In the genomic region with DNA sequence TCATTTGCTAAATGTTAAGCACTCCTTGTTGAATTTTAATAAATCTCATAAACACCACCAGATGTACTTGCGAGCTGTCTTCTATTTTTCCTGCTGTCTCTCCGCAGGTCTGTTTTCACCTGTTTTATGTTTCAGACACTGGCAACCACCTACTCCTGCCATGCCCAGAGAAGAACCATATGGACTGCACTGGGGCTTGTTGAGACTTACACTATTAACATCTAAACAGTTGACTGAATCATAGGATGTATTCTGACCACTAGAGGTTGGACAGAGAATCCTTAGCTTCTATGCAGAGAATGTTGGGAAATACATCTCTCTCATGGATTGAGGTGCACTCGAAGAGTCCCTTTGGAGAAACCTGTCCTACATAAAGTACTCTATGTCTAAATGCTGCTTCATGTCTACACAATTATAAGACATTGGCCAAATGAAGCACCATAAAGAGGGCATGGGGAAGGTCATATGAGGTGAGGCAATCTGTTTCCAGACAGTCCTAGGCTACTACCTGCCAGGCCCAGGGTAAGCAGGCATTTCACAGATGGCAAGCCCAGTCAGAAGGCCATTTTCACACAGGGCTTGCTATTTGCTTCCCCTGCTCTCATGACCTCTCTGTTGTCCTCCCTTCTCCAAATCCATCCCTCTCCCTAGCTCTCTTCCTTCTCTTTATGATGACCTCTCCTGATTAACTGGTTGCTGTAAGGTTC, we compare ENCODE assay signal across 22 mouse cellular contexts. TPM values are rescaled to one million over a fixed set of nuclear protein-coding genes. Genes with fewer than 3 reads are reported as not detected.
A peak's percentile ranks its signal among the peaks of the same experiment; 100 is the strongest.
DNase-seq lines count a peak whose midpoint lies in the region; ATAC-seq and TF ChIP-seq lines count a peak whose summit lies in the region.
"Had no signal": no experiment of that assay in that cellular context is flagged by ENCODE, and none has a peak within 500 bp of the region (broad histone marks: within the 10 kb centered on the region; RNA-seq: fewer than 3 reads in every experiment).

No protein-coding gene starts in this region.

- no peaks in the 10 kb centered on the region for H3K27me3 ChIP-seq in hindbrain, postnatal 0 days (ENCODE audit: insufficient read depth, low read length)
- H3K27me3 ChIP-seq in hindbrain, embryonic 13.5 days: no peaks in the 10 kb centered on the region
- H3K27me3 ChIP-seq: CH12.LX; heart, embryonic 15.5 days; midbrain, embryonic 12.5 days had no signal

- 85% methylated on average over 3 of the region's 3 CpGs for WGBS in hindbrain, postnatal 0 days
- WGBS in hindbrain, embryonic 13.5 days: 90% methylated on average over 3 of the region's 3 CpGs

- H3K9ac ChIP-seq in hindbrain, postnatal 0 days (replicated peaks; ENCODE audit: low read length): no peak overlapping the region
- H3K9ac ChIP-seq in hindbrain, embryonic 13.5 days: no peak overlapping the region
- H3K9ac ChIP-seq: heart, embryonic 15.5 days; midbrain, embryonic 12.5 days had no signal

- H3K4me3 ChIP-seq in hindbrain, postnatal 0 days (ENCODE audit: low read length): no peak overlapping the region
- H3K4me3 ChIP-seq in hindbrain, embryonic 13.5 days: no peak overlapping the region
- H3K4me3 ChIP-seq in gastrocnemius, adult 2 months: no peak overlapping the region
- H3K4me3 ChIP-seq: embryonic facial prominence, embryonic 10.5 days; forebrain, embryonic 10.5 days; heart, embryonic 15.5 days; midbrain, embryonic 12.5 days had no signal

- H3K4me1 ChIP-seq in hindbrain, postnatal 0 days (ENCODE audit: insufficient read depth, low read length): no peaks in the 10 kb centered on the region
- H3K4me1 ChIP-seq in hindbrain, embryonic 13.5 days (replicated peaks): no peaks in the 10 kb centered on the region
- H3K4me1 ChIP-seq: embryonic facial prominence, embryonic 10.5 days; forebrain, embryonic 10.5 days; heart, embryonic 15.5 days; midbrain, embryonic 12.5 days had no signal

- no peak for TF ChIP-seq CTCF in hindbrain, postnatal 0 days (IDR thresholded peaks at IDR 0.05; ENCODE audit: low read depth)
- TF ChIP-seq CTCF in gastrocnemius, adult 2 months (IDR thresholded peaks at IDR 0.05): no peak

- ATAC-seq in hindbrain, postnatal 0 days: peak; percentile 74
- no peak for ATAC-seq in hindbrain, embryonic 13.5 days (ENCODE audit: low FRiP score)
- ATAC-seq: forebrain, embryonic 16.5 days; Patski had no signal

- no peaks in the 10 kb centered on the region for H3K9me3 ChIP-seq in hindbrain, postnatal 0 days (ENCODE audit: low read length)
- no peaks in the 10 kb centered on the region for H3K9me3 ChIP-seq in hindbrain, embryonic 13.5 days
- H3K9me3 ChIP-seq: embryonic facial prominence, embryonic 10.5 days; forebrain, embryonic 10.5 days; G1E; heart, embryonic 15.5 days; midbrain, embryonic 12.5 days had no signal

- intact Hi-C loops in gastrocnemius, adult 2 months (cut with DNase I): no loop called here

- H3K4me2 ChIP-seq in hindbrain, postnatal 0 days (ENCODE audit: low read depth, low read length): no peak overlapping the region
- no peak overlapping the region for H3K4me2 ChIP-seq in hindbrain, embryonic 13.5 days
- H3K4me2 ChIP-seq: heart, embryonic 15.5 days; midbrain, embryonic 12.5 days had no signal

- no peak overlapping the region for H3K27ac ChIP-seq in hindbrain, postnatal 0 days
- no peak overlapping the region for H3K27ac ChIP-seq in hindbrain, embryonic 13.5 days
- H3K27ac ChIP-seq in gastrocnemius, adult 2 months: no peak overlapping the region
- H3K27ac ChIP-seq: embryonic facial prominence, embryonic 10.5 days; forebrain, embryonic 10.5 days; heart, embryonic 15.5 days; kidney, postnatal 0 days; midbrain, embryonic 12.5 days had no signal

- no peak for DNase-seq in hindbrain, postnatal 0 days (ENCODE audit: low spot score)
- peak; percentile 70 for DNase-seq in brain, adult 2 months (ENCODE audit: low read depth, low spot score)
- peak; percentile 16 to 26 for DNase-seq in cerebellum, adult 18-20 months
- peak; percentile 56 to 75 for DNase-seq in cerebellum, postnatal 14 days
- DNase-seq in spleen, postnatal 10 days (ENCODE audit: low spot score in 2 of 2): no peak
- no peak for DNase-seq in gastrocnemius, adult 2 months
- DNase-seq: adrenal gland, postnatal 36 days; gastrocnemius, postnatal 36 days; kidney, adult 2 months; lung, adult 2 months; lung, postnatal 14 days; thymus, postnatal 25 days had no signal

- H3K36me3 ChIP-seq in hindbrain, postnatal 0 days (ENCODE audit: insufficient read depth, low read length): no peaks in the 10 kb centered on the region
- no peaks in the 10 kb centered on the region for H3K36me3 ChIP-seq in hindbrain, embryonic 13.5 days
- H3K36me3 ChIP-seq: embryonic facial prominence, embryonic 10.5 days; forebrain, embryonic 10.5 days; heart, embryonic 15.5 days; midbrain, embryonic 12.5 days had no signal

RNA-seq across cellular contexts. Expression of gene Snca, which starts 35.8 kb away (rescaled TPM):
- 131 and 149 TPM in 2 replicates for total RNA-seq in hindbrain, postnatal 0 days (2014; rRNA removed)
- polyA plus RNA-seq in hindbrain, postnatal 0 days (2015; fragmentation: Nextera tagmentation; extraction: Ambion mirVana): 392 and 408 TPM in 2 replicates
- polyA plus RNA-seq in hindbrain, embryonic 13.5 days (2015; fragmentation: Nextera tagmentation; extraction: Ambion mirVana): 131 and 136 TPM in 2 replicates
- 1 to 10 TPM in 1 of 2 experiments, under 1 TPM in 1; 0.82 to 1.5 TPM for total RNA-seq in gastrocnemius, adult 2 months (2021)
- total RNA-seq: CH12.LX had no signal
- polyA plus RNA-seq: Patski had no signal

Comparison
In these comparisons a context has a peak if more than half of its experiments do, and no peak if none do; other contexts are left out.
1. DNase-seq: peak in brain, adult 2 months (single experiment), cerebellum, adult 18-20 months (2 of 2) and cerebellum, postnatal 14 days (2 of 2); none in hindbrain, postnatal 0 days (single experiment), spleen, postnatal 10 days (0 of 2) and gastrocnemius, adult 2 months (single experiment).
2. RNA of gene Snca, which starts 35.8 kb away (total RNA-seq): 131 to 149 TPM in hindbrain, postnatal 0 days; 0.82 to 1.5 TPM in gastrocnemius, adult 2 months; every median in the first group is over 10 times any median in the second.